Mouse (Mus musculus) right cerebral cortex, adult 18-20 months (tissue): ENCODE measurements around the gene Tecrl.

ENCODE experiments used
- DNase-seq: peaks from one replicate; pipeline ENCODE4 v3.0.0; 2022; ENCODE audit warnings: mixed read lengths

The Tecrl gene

GRCm38 (mm10) chr5:83354846-83355561, at the start of gene Tecrl:
TSS of gene Tecrl (minus strand) at chr5:83355195.
- DNase-seq: no peak

GRCm38 (mm10) chr5:83385021-83385420, 30.0 kb upstream of the Tecrl start:
- no peak for DNase-seq

- DNase-seq: no peak
These were observed 3.4 kb downstream of the Tecrl start for GRCm38 (mm10) chr5:83351615-83352014.

- DNase-seq: no peak
These were observed 15.9 kb downstream of the Tecrl start for GRCm38 (mm10) chr5:83339144-83339543.

GRCm38 (mm10) chr5:83267148-83267776, 87.7 kb downstream of the Tecrl start:
- DNase-seq: no peak

- DNase-seq: no peak
These were observed 94.9 kb downstream of the Tecrl start for GRCm38 (mm10) chr5:83260059-83260458.

GRCm38 (mm10) chr5:83254141-83254540, 100.9 kb downstream of the Tecrl start:
- no peak for DNase-seq

GRCm38 (mm10) chr5:83238848-83239452, 116.0 kb downstream of the Tecrl start:
- DNase-seq: no peak
